Mouse (Mus musculus): Measurements from ENCODE around the gene Palld. TPM values are rescaled to one million over a fixed set of nuclear protein-coding genes. Genes with fewer than 3 reads are reported as not detected.

The Palld gene
- polyA plus RNA-seq, 1 experiment from 2014 or later, result 48.3 TPM

GRCm38 (mm10) chr8:61713195-61713990 is 189.1 kb downstream of the Palld start:
- H3K27ac ChIP-seq (ENCODE audit: low read depth, low read length), result no peak overlapping the region
- no peaks in the 10 kb centered on the region for H3K9me3 ChIP-seq (ENCODE audit: control insufficient read depth, low read length)
- H3K36me3 ChIP-seq (ENCODE audit: control insufficient read depth, insufficient read depth, low read length), result peaks cover 3% of the 10 kb centered on the region; the same call in 1 of the 2 replicates
- H3K27me3 ChIP-seq (ENCODE audit: control insufficient read depth, insufficient read depth, low read length), result no peaks in the 10 kb centered on the region
- H3K4me2 ChIP-seq (replicated peaks; ENCODE audit: low read depth, low read length), result no peak overlapping the region
- ATAC-seq (ENCODE audit: low FRiP score) (no peak), DNase-seq (ENCODE audit: low spot score) (no peak)
- no peak overlapping the region for H3K9ac ChIP-seq (ENCODE audit: low read depth, low read length)
- 91% methylated on average over 16 of the region's 16 CpGs for WGBS
- H3K4me3 ChIP-seq (ENCODE audit: low read depth, low read length), result no peak overlapping the region
- H3K4me1 ChIP-seq (replicated peaks; ENCODE audit: control insufficient read depth, insufficient read depth, low read length), result no peaks in the 10 kb centered on the region

GRCm38 (mm10) chr8:61712426-61712825 is 190.1 kb downstream of the Palld start:
- Histone ChIP-seq H3K9me3 (ENCODE audit: control insufficient read depth, low read length) (no peaks in the 10 kb centered on the region), H3K9ac (ENCODE audit: low read depth, low read length) (no peak overlapping the region), H3K4me1 (replicated peaks; ENCODE audit: control insufficient read depth, insufficient read depth, low read length) (no peaks in the 10 kb centered on the region), H3K4me2 (replicated peaks; ENCODE audit: low read depth, low read length) (no peak overlapping the region), H3K27ac (ENCODE audit: low read depth, low read length) (no peak overlapping the region), H3K27me3 (ENCODE audit: control insufficient read depth, insufficient read depth, low read length) (no peaks in the 10 kb centered on the region), H3K4me3 (ENCODE audit: low read depth, low read length) (no peak overlapping the region), H3K36me3 (ENCODE audit: control insufficient read depth, insufficient read depth, low read length) (no peaks in the 10 kb centered on the region)
- DNase-seq (ENCODE audit: low spot score) (no peak), ATAC-seq (ENCODE audit: low FRiP score) (no peak)
- 93% methylated on average over 2 of the region's 2 CpGs for WGBS

GRCm38 (mm10) chr8:61708586-61709305 is 193.7 kb downstream of the Palld start:
- Histone ChIP-seq H3K4me3 (ENCODE audit: low read depth, low read length) (no peak overlapping the region), H3K27me3 (ENCODE audit: control insufficient read depth, insufficient read depth, low read length) (no peaks in the 10 kb centered on the region), H3K9me3 (ENCODE audit: control insufficient read depth, low read length) (no peaks in the 10 kb centered on the region), H3K27ac (ENCODE audit: low read depth, low read length) (no peak overlapping the region), H3K36me3 (ENCODE audit: control insufficient read depth, insufficient read depth, low read length) (no peaks in the 10 kb centered on the region), H3K4me1 (replicated peaks; ENCODE audit: control insufficient read depth, insufficient read depth, low read length) (no peaks in the 10 kb centered on the region), H3K4me2 (replicated peaks; ENCODE audit: low read depth, low read length) (no peak overlapping the region), H3K9ac (ENCODE audit: low read depth, low read length) (no peak overlapping the region)
- DNase-seq (ENCODE audit: low spot score), result no peak
- WGBS, result 66% methylated on average over 8 of the region's 8 CpGs
- ATAC-seq (ENCODE audit: low FRiP score), result peak; percentile 76

GRCm38 (mm10) chr8:61705491-61705890 is 197.0 kb downstream of the Palld start:
- ATAC-seq (ENCODE audit: low FRiP score), result no peak
- H3K4me3 ChIP-seq (ENCODE audit: low read depth, low read length), result no peak overlapping the region
- no peak overlapping the region for H3K9ac ChIP-seq (ENCODE audit: low read depth, low read length)
- no peak overlapping the region for H3K27ac ChIP-seq (ENCODE audit: low read depth, low read length)
- H3K36me3 ChIP-seq (ENCODE audit: control insufficient read depth, insufficient read depth, low read length), result no peaks in the 10 kb centered on the region
- no peak overlapping the region for H3K4me2 ChIP-seq (replicated peaks; ENCODE audit: low read depth, low read length)
- no peaks in the 10 kb centered on the region for H3K27me3 ChIP-seq (ENCODE audit: control insufficient read depth, insufficient read depth, low read length)
- H3K4me1 ChIP-seq (replicated peaks; ENCODE audit: control insufficient read depth, insufficient read depth, low read length), result no peaks in the 10 kb centered on the region; the same call in 1 of the 2 replicates
- WGBS, result 91% methylated on average over 3 of the region's 3 CpGs
- no peak for DNase-seq (ENCODE audit: low spot score)
- no peaks in the 10 kb centered on the region for H3K9me3 ChIP-seq (ENCODE audit: control insufficient read depth, low read length)

DNA sequence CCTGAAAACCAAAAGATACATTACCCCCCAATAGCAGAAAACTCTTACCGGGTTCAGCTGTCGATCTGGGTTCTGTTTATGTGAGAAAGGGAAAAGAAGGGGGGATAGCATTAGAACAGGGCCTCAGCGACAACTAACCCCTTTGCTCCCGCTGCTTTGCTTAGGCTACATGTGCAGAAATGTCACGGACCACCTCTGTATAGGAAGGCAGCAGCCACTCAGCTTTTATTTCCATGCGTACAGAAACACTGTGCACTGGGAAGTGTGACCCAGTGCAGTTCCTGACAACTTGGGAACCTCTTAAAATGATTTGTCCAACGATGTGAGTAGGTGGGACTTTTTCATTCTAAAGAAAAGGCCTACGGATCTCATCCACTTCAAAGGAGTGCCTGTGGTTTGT is 200.4 kb downstream of the Palld start:
- no peaks in the 10 kb centered on the region for H3K36me3 ChIP-seq (ENCODE audit: control insufficient read depth, insufficient read depth, low read length)
- no peak overlapping the region for H3K9ac ChIP-seq (ENCODE audit: low read depth, low read length)
- 66% methylated on average over 8 of the region's 8 CpGs for WGBS
- ATAC-seq (ENCODE audit: low FRiP score), result no peak
- no peaks in the 10 kb centered on the region for H3K27me3 ChIP-seq (ENCODE audit: control insufficient read depth, insufficient read depth, low read length)
- H3K4me3 ChIP-seq (ENCODE audit: low read depth, low read length), result no peak overlapping the region
- 0 out of 2 replicates have a peak overlapping the region, but pooled peaks have one; percentile 20 for H3K27ac ChIP-seq (ENCODE audit: low read depth, low read length)
- no peak overlapping the region for H3K4me2 ChIP-seq (replicated peaks; ENCODE audit: low read depth, low read length)
- DNase-seq (ENCODE audit: low spot score), result no peak
- H3K9me3 ChIP-seq (ENCODE audit: control insufficient read depth, low read length), result no peaks in the 10 kb centered on the region
- no peaks in the 10 kb centered on the region; the same call in 1 of the 2 replicates for H3K4me1 ChIP-seq (replicated peaks; ENCODE audit: control insufficient read depth, insufficient read depth, low read length)

DNA sequence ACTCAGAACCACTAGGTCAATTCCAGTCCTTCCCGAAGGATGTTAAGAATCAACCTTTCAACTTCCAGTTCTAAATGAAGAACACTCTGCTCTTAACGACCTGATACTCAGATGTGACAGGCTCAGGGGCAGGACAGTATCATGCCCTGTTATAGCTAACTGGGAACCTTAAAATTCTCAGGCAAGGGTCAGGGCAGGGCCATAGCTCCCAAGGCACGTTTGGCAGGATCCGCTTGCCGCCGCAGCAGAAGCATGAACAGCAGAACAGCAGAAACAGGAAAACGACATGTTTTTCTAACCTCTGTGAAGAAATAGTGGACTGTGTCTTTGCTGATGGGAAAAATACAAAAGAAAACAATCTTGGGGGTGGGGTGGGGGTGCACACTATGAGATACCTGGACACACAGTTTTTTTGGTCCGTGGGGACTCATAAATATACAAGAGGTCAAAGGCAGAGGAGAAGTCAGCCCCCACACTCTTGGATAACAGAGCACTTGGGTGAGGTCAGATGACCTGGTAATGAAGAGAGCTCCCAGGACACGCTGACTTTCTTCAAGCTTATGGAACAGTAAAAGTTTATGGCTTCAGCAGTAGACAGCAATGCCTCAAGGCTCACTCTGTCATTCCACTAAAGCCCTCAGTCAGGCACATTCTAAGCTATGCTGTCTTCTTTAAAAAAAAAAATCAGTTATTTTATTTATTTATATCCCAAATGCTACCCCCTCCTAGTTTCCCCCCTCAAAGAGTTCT is 201.4 kb downstream of the Palld start:
- DNase-seq (ENCODE audit: low spot score), result no peak
- no peak overlapping the region for H3K4me2 ChIP-seq (replicated peaks; ENCODE audit: low read depth, low read length)
- no peak overlapping the region for H3K27ac ChIP-seq (ENCODE audit: low read depth, low read length)
- H3K4me3 ChIP-seq (ENCODE audit: low read depth, low read length), result no peak overlapping the region
- H3K9me3 ChIP-seq (ENCODE audit: control insufficient read depth, low read length), result no peaks in the 10 kb centered on the region
- H3K36me3 ChIP-seq (ENCODE audit: control insufficient read depth, insufficient read depth, low read length), result no peaks in the 10 kb centered on the region
- no peak for ATAC-seq (ENCODE audit: low FRiP score)
- no peaks in the 10 kb centered on the region for H3K27me3 ChIP-seq (ENCODE audit: control insufficient read depth, insufficient read depth, low read length)
- no peaks in the 10 kb centered on the region; the same call in 1 of the 2 replicates for H3K4me1 ChIP-seq (replicated peaks; ENCODE audit: control insufficient read depth, insufficient read depth, low read length)
- no peak overlapping the region for H3K9ac ChIP-seq (ENCODE audit: low read depth, low read length)
- 62% methylated on average over 9 of the region's 9 CpGs for WGBS

DNA sequence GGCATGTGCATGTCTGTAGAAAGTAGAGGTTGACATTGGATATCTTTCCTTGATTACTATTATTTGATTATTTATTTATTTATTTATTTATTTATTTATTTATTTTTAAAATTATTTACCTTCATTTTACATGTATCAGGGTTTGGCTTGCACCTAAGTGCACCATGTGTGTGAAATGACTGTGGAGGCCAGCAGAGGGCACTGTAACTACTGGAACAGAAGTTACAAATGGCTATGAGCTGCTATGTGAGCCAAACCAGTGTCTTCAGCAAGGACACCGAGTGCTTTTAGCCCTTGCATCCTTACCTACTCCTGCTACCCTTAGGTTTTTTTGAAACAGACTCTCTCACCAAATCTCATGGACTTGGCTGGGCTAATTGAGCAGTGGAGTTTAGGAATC is 202.2 kb downstream of the Palld start:
- H3K9me3 ChIP-seq (ENCODE audit: control insufficient read depth, low read length), result no peaks in the 10 kb centered on the region
- 87% methylated on average over 1 of the region's 1 CpGs for WGBS
- ATAC-seq (ENCODE audit: low FRiP score) (peak; percentile 50; the same call in 1 of the 2 replicates), DNase-seq (ENCODE audit: low spot score) (peak; percentile 50)
- no peaks in the 10 kb centered on the region for H3K27me3 ChIP-seq (ENCODE audit: control insufficient read depth, insufficient read depth, low read length)
- H3K27ac ChIP-seq (ENCODE audit: low read depth, low read length), result no peak overlapping the region
- no peaks in the 10 kb centered on the region; the same call in 1 of the 2 replicates for H3K4me1 ChIP-seq (replicated peaks; ENCODE audit: control insufficient read depth, insufficient read depth, low read length)
- H3K9ac ChIP-seq (ENCODE audit: low read depth, low read length), result no peak overlapping the region
- H3K36me3 ChIP-seq (ENCODE audit: control insufficient read depth, insufficient read depth, low read length), result no peaks in the 10 kb centered on the region
- H3K4me2 ChIP-seq (replicated peaks; ENCODE audit: low read depth, low read length), result no peak overlapping the region
- no peak overlapping the region for H3K4me3 ChIP-seq (ENCODE audit: low read depth, low read length)

DNA sequence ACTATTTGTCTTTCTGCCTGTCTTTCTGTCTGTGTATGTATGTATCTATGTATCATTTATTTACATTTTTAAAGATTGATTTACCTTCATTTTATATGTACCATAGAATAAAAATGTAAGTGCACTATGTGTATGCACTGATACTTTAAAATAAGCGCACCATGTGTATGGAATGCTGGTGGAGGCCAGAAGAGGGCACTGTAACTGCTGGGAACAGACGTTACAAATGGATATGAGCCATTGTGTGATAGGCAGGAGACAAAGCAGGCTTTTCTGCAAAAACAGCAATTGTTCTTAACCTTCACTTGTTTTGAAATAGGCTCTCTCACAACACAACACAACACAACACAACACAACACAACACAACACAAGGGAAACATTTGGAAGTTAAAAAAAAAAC is 203.5 kb downstream of the Palld start:
- no peak overlapping the region for H3K4me3 ChIP-seq (ENCODE audit: low read depth, low read length)
- H3K36me3 ChIP-seq (ENCODE audit: control insufficient read depth, insufficient read depth, low read length), result no peaks in the 10 kb centered on the region
- DNase-seq (ENCODE audit: low spot score) (no peak), ATAC-seq (ENCODE audit: low FRiP score) (no peak)
- no peaks in the 10 kb centered on the region; the same call in 1 of the 2 replicates for H3K4me1 ChIP-seq (replicated peaks; ENCODE audit: control insufficient read depth, insufficient read depth, low read length)
- no peak overlapping the region for H3K9ac ChIP-seq (ENCODE audit: low read depth, low read length)
- H3K9me3 ChIP-seq (ENCODE audit: control insufficient read depth, low read length), result no peaks in the 10 kb centered on the region
- no peak overlapping the region for H3K4me2 ChIP-seq (replicated peaks; ENCODE audit: low read depth, low read length)
- 83% methylated on average over 2 of the region's 2 CpGs for WGBS
- H3K27ac ChIP-seq (ENCODE audit: low read depth, low read length), result no peak overlapping the region
- H3K27me3 ChIP-seq (ENCODE audit: control insufficient read depth, insufficient read depth, low read length), result no peaks in the 10 kb centered on the region
